Mouse (Mus musculus) liver, adult 2 months (tissue): Measurements from ENCODE around the gene Setdb2. TPM values are rescaled to one million over a fixed set of nuclear protein-coding genes. Genes with fewer than 3 reads are reported as not detected.
"Not testable (repeated sequence)": the region's sequence is repeated elsewhere in the genome, so short reads cannot be mapped to it uniquely, and the experiment has no call there.

ENCODE experiments used
- DNase-seq: peaks from one replicate; pipeline ENCODE4 v3.0.0-alpha.2; 2011; ENCODE audit warnings: low read depth, low spot score; ENCODE audit errors: extremely low read depth
- H3K27ac ChIP-seq: fragments of 200-500 bp; replicated peaks from 2 replicates; pipeline ENCODE4 v1.5.1; 2012; ENCODE audit warnings: low read depth, mild to moderate bottlenecking, control low read depth, inconsistent platforms, low read length; ENCODE audit not compliant: insufficient read depth
- H3K27me3 ChIP-seq: fragments of 200-500 bp; 2 replicates; pipeline ENCODE4 v1.6.1; 2012; ENCODE audit warnings: mild to moderate bottlenecking, moderate library complexity, low read length, inconsistent platforms; ENCODE audit not compliant: control insufficient read depth, insufficient read depth
- H3K36me3 ChIP-seq: fragments of 200-500 bp; 2 replicates; pipeline ENCODE4 v1.6.1; 2012; ENCODE audit warnings: low read length, inconsistent platforms; ENCODE audit not compliant: control insufficient read depth, insufficient read depth
- H3K4me1 ChIP-seq: fragments of 200-500 bp; 2 replicates; pipeline ENCODE4 v1.6.1; 2011; ENCODE audit warnings: low read length; ENCODE audit not compliant: control insufficient read depth, insufficient read depth
- H3K4me3 ChIP-seq: fragments of 200-500 bp; 2 replicates; pipeline ENCODE4 v1.5.1; 2011; ENCODE audit warnings: low read depth, mild to moderate bottlenecking, control low read depth, low read length, moderate library complexity; ENCODE audit not compliant: insufficient read depth
- H3K79me2 ChIP-seq: fragments of 200-500 bp; 2 replicates; pipeline ENCODE4 v1.6.1; 2012; ENCODE audit warnings: inconsistent platforms, mild to moderate bottlenecking, low read length, moderate library complexity; ENCODE audit not compliant: control insufficient read depth, insufficient read depth
- H3K9ac ChIP-seq: fragments of 200-500 bp; 2 replicates; pipeline ENCODE4 v1.6.1; 2012; ENCODE audit warnings: low read depth, mild to moderate bottlenecking, control low read depth, inconsistent platforms, low read length
- CTCF ChIP-seq: fragments of 200-500 bp; IDR thresholded peaks from 2 replicates; pipeline ENCODE4 v1.5.1; 2011; ENCODE audit warnings: low read depth, low read length, control low read depth
- POLR2A ChIP-seq: fragments of 200-500 bp; IDR thresholded peaks from 2 replicates; pipeline ENCODE4 v1.6.1; 2011; ENCODE audit warnings: low read length, control low read depth; ENCODE audit not compliant: insufficient read depth; ENCODE audit errors: extremely low read depth
- WGBS: fragments of 180-500 bp; shearing (Covaris S2); methylation state at CpG from one replicate; pipeline ENCODE4 v1.1.7; 2018; 5-methylcytosine and 5-hydroxymethylcytosine counted together
- polyA plus RNA-seq: library from polyadenylated mRNA; depleted of rRNA; stranded (reverse); fragments of >200 nt; gene quantifications from 2 replicates; pipeline ENCODE4 v1.2.3, GENCODE M21; 2012
- total RNA-seq: library from RNA; depleted of rRNA; stranded (reverse); fragments of >200 nt; gene quantifications from 2 replicates; pipeline ENCODE4 v1.2.3, GENCODE M21; 2014

Setdb2 gene
- total and polyA plus RNA-seq, 2 experiments: 10.2 to 29.7 TPM

DNA sequence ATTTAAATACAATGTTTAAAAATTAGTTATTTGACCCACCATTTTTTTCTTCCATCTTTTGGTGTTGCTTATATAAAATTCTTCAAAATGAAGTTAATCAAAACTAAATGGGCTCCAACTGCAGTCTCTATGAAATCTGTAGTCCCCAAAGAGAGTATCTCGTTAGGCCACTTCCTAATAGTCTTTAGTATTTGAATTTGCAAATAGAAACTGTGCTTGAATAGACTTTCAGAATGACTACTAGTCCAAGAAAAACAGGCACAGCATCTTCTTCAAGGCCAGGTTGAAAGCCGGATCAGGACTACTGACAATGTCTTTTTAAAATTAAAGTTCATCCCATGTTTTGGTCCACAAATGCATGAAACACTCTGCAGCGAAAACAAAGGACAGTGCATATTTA lies 3.3 kb downstream of the Setdb2 start:
- TF ChIP-seq POLR2A (no peak), CTCF (no peak)
- H3K9ac ChIP-seq: no peak overlapping the region
- peaks cover 14% of the 10 kb centered on the region; the same call in 1 of the 2 replicates for H3K79me2 ChIP-seq

GRCm38 (mm10) chr14:59435206-59435605 lies 5.5 kb downstream of the Setdb2 start:
- TF ChIP-seq CTCF: no peak
- no peak for TF ChIP-seq POLR2A
- Histone ChIP-seq H3K27me3 (no peaks in the 10 kb centered on the region), H3K4me1 (peaks cover 9% of the 10 kb centered on the region; the same call in 1 of the 2 replicates), H3K4me3 (no peak overlapping the region), H3K9ac (no peak overlapping the region), H3K36me3 (peaks cover 9% of the 10 kb centered on the region), H3K27ac (no peak overlapping the region), H3K79me2 (peaks cover 17% of the 10 kb centered on the region; the same call in 1 of the 2 replicates)
- DNase-seq: no peak

More for the DNA sequence above, 3.3 kb downstream of the Setdb2 start:
- no peaks in the 10 kb centered on the region for H3K27me3 ChIP-seq
- H3K4me1 ChIP-seq: peaks cover 6% of the 10 kb centered on the region; the same call in 1 of the 2 replicates
- no peak for DNase-seq
- peaks cover 7% of the 10 kb centered on the region for H3K36me3 ChIP-seq
- H3K4me3 ChIP-seq: no peak overlapping the region
- 96% methylated on average over 3 of the region's 3 CpGs for WGBS
- no peak overlapping the region for H3K27ac ChIP-seq

DNA sequence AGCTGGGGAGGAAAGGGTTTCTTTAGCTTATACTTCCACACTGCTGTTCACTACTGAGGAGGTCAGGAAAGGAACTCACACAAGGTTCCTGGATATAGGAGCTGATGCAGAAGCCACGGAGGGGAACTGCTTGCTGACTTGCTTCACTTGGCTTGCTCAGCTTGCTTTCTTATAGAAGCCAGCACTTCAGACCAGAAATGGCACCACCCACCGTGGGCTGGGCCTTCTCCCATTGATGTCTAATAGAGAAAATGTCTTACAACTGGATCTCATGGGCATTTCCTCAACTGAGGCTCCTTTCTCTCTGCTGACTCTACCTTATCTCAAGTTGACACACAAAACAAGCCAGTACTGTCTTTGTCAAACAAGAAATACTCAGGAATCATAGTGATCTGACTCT lies 6.8 kb downstream of the Setdb2 start:
- DNase-seq: no peak
- Histone ChIP-seq H3K79me2 (peaks cover 21% of the 10 kb centered on the region; the same call in 1 of the 2 replicates), H3K4me3 (no peak overlapping the region), H3K9ac (no peak overlapping the region), H3K27me3 (no peaks in the 10 kb centered on the region), H3K27ac (no peak overlapping the region), H3K36me3 (peaks cover 9% of the 10 kb centered on the region), H3K4me1 (peaks cover 11% of the 10 kb centered on the region)
- WGBS: 78% methylated on average over 2 of the region's 2 CpGs
- TF ChIP-seq CTCF (no peak), POLR2A (no peak)

- Histone ChIP-seq H3K79me2 (peaks cover 19% of the 10 kb centered on the region; the same call in 1 of the 2 replicates), H3K4me3 (no peak overlapping the region), H3K4me1 (peaks cover 12% of the 10 kb centered on the region), H3K27ac (peak overlapping the region; percentile 55; the same call in 1 of the 2 replicates), H3K36me3 (peaks cover 3% of the 10 kb centered on the region; the same call in 1 of the 2 replicates), H3K9ac (no peak overlapping the region), H3K27me3 (no peaks in the 10 kb centered on the region)
- peak; percentile 72 for DNase-seq
- TF ChIP-seq CTCF: no peak
- TF ChIP-seq POLR2A: no peak
- WGBS: 29% methylated on average over 1 of the region's 1 CpGs
Measured at GRCm38 (mm10) chr14:59430556-59430955, 10.1 kb downstream of the Setdb2 start.

- 26% methylated on average over 11 of the region's 11 CpGs for WGBS
- DNase-seq: peak; percentile 89
- peak overlapping the region; percentile 57; the same call in 1 of the 2 replicates for H3K9ac ChIP-seq
- H3K27me3 ChIP-seq: no peaks in the 10 kb centered on the region
- H3K4me1 ChIP-seq: peaks cover 17% of the 10 kb centered on the region
- H3K27ac ChIP-seq: peak overlapping the region; percentile 95
- H3K79me2 ChIP-seq: 0 out of 2 replicates have a peak, but pooled peaks cover 4% of the 10 kb centered on the region
- TF ChIP-seq CTCF (no peak), POLR2A (no peak)
- peak overlapping the region; percentile 11; the same call in 1 of the 2 replicates for H3K4me3 ChIP-seq
- H3K36me3 ChIP-seq: peaks cover 13% of the 10 kb centered on the region
Measured at GRCm38 (mm10) chr14:59422912-59423663, 17.6 kb downstream of the Setdb2 start.

GRCm38 (mm10) chr14:59418171-59418570 lies 22.5 kb downstream of the Setdb2 start:
- peaks cover 10% of the 10 kb centered on the region for H3K4me1 ChIP-seq
- H3K4me3 ChIP-seq: no peak overlapping the region
- TF ChIP-seq CTCF (no peak), POLR2A (no peak)
- no peak overlapping the region for H3K9ac ChIP-seq
- no peaks in the 10 kb centered on the region for H3K27me3 ChIP-seq
- peak overlapping the region; percentile 0; the same call in 1 of the 2 replicates for H3K27ac ChIP-seq
- H3K36me3 ChIP-seq: peaks cover 40% of the 10 kb centered on the region
- 33% methylated on average over 4 of the region's 4 CpGs for WGBS
- peak; percentile 92 for DNase-seq
- H3K79me2 ChIP-seq: peaks cover 4% of the 10 kb centered on the region; the same call in 1 of the 2 replicates

GRCm38 (mm10) chr14:59414979-59415378 lies 25.7 kb downstream of the Setdb2 start:
- H3K4me1 ChIP-seq, H3K9ac ChIP-seq, DNase-seq, H3K27me3 ChIP-seq, H3K27ac ChIP-seq, H3K4me3 ChIP-seq, H3K79me2 ChIP-seq: not testable (repeated sequence)
- peaks cover 57% of the 10 kb centered on the region for H3K36me3 ChIP-seq
- WGBS: 100% methylated on average over 2 of the region's 2 CpGs
